Mouse (Mus musculus) thymus, postnatal 0 days (tissue): ENCODE data around the gene Rmdn2. TPM values are rescaled to one million over a fixed set of nuclear protein-coding genes. Genes with fewer than 3 reads are reported as not detected.

Experiments
- DNase-seq: peaks from one replicate; pipeline ENCODE4 v3.0.0-alpha.2; 2015; ENCODE audit warnings: low spot score
- polyA plus RNA-seq: library from polyadenylated mRNA; unstranded; fragments of >200 nt; fragmentation: Nextera tagmentation; extraction: Ambion mirVana; gene quantifications from 2 replicates; pipeline ENCODE4 v1.2.1, GENCODE M21; 2015

Gene Rmdn2
- polyA plus RNA-seq, 1 experiment from 2014 or later = 5.5 TPM

DNA sequence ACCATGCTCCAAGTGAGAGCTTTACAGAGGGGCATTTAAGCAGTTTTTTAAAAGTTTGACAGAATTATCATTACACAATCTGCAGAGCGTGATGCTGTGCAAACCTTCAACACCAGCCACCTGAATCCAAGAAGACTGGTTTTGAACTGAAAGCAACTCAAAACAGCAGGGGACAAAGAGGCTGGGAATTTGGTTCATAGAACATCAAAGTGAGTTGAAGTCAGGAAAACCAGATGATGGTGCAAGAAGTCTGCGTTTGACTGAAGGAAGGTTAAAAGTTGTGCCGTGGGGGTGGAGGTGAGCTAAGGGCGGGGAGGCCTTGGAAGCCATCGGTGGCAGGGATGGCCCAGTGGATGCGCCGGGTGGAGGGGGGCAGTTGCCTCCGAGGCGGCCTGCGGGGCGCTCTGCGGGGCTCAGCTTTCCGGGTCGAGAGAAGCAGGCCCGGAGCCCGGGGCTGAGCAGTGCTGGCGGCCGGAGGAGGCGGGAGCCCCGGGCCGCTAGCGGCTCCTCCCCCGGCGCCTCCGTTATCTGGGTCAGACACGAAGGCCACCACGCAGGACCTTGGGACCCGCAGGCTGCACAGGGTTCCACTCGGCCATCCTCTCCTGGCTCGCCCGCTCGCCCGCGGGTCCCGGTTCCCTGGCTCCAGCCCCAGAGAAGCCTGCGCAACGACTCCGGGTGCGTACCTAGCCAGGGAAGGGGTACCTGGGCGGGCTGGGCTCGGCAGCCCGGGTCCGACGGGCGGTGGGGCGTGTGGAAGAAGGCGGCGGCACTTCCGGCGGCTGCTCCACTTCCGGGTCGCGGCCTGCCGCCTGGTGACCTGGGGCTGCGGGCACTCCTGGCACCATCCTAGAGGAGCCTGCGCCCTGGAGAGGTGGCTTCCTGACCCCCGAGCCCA lies 3.3 kb downstream of the Rmdn2 start:
- DNase-seq = peak; percentile 63

DNA sequence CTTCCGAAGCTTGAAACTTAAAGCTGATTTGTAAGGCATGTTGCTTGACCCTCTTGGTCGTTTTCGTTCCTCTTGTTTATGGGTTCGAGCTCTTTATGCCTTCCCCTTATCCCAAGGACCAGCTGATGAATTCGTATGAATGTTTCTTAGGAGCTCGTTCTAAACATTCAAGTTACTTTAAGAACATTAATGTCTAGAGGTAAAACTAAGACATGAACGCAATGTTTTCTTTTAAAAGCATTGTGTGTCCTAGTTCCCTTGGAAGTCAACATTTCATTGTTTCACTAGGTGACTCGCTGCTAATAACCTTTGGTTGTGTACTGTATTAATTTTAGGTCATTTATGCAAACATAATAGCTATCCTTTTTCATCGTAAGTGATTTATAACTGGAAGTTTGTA lies 4.2 kb downstream of the Rmdn2 start:
- no peak for DNase-seq

DNA sequence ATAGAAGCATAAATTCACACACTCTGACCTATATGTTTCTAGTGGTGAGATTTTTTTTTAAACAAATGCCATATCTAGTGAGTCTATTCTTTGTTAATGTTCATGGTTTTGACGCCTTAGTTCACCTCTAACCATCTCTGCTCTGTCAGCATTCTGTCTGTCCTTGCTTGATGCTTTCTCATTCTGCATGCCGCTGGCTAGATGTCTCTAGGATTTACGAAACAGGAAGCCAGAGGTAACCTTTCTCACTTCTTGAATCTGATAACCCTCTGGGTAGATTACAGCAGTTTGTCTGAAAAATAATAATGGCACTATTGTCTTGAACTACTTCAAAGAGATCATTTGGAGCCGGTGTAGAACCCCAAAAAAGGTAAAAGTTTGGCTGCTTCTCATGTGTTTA lies 5.0 kb downstream of the Rmdn2 start:
- DNase-seq = no peak

DNA sequence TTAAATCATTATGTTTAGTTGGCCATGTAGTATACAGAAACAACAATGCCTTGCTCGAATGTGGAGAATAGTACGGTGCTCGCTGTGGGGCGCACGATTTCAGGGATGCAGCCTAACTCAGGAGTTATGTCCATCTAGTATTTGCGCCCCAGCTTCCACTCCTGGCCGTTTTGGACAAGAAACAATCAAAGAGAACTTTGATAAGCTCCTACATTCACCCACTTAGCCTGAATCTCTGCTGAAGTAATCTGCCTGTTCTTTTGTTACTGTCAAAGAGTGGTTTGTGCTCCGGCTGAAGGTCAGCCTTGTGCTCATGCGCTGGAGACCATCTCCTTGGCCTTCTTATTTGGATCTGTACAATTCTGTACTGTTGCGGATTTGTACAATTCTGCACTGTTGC lies 6.8 kb downstream of the Rmdn2 start:
- DNase-seq = no peak

DNA sequence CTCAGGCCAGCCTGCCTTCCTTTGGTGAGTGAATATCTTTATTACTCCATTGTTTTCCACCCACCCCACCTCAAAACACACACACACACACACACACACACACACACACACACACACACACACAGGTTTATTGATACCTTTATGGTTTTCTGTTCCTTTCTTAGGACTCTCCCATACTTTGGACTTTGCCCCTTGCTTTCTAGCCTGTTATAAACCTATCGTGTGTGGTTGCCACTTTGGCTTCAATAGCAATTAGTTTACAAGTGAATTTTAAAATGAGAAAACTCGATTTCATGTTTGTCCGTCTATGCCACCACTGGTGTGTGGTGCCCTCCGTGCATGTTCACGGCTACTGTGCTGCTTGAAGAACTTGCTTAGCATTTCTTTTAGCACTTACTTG lies 7.3 kb downstream of the Rmdn2 start:
- DNase-seq = no peak

DNA sequence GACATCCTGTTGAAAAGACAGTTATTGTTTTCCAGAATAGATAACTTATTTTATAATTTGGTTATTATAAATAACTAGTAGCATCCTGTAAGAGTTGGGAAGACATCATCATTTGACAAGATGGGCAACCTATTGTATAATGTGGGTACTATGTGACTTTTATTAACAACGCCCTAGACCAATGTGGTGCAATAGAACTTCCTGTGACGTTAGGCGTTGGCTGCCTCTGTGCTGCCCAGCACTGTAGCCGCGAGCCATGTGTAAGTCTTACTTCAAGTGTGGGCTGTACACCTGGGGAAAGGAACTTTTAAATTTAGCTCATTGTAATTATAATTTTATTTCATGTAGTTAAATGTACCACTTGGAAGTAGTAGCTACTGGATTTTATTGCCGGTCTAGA lies 10.4 kb downstream of the Rmdn2 start:
- no peak for DNase-seq

DNA sequence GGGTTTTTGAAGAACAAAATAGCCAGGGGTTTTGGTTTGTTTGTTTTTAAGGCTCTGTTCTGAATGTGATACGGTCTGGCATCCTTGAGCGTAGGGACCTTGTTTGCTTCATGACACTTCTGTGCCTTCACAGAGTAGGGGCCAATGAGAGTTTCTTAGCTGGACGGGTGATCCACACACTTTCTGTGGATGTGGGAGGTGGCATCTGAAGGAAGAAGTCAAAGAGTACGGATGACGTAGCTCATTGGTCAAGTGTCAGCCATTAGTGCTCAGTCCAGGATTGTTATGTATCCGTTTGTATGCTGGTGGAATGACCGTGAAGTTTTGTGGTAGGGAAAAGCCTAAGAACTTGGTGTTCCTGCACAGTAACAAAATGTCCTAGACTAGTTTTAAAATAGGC lies 10.9 kb downstream of the Rmdn2 start:
- DNase-seq = no peak

DNA sequence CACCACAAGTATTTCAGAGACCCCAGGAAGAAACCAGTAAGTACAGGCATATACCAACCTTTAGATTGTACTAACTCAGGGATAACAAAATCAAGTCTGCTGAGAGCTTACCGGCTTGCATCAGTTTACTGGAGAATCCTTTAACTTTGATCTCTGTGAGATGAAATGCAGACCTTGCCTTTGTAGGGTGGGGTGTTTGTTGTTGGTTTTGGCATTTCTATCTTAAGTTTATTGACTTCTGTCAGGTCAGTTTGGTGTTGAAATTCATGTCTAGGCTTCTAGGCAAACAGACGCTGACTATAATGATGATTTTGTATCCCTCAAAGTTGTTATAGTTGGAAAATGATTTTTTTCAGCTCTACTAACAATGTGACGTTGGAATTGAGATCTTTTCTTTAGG lies 12.2 kb downstream of the Rmdn2 start:
- DNase-seq = no peak

DNA sequence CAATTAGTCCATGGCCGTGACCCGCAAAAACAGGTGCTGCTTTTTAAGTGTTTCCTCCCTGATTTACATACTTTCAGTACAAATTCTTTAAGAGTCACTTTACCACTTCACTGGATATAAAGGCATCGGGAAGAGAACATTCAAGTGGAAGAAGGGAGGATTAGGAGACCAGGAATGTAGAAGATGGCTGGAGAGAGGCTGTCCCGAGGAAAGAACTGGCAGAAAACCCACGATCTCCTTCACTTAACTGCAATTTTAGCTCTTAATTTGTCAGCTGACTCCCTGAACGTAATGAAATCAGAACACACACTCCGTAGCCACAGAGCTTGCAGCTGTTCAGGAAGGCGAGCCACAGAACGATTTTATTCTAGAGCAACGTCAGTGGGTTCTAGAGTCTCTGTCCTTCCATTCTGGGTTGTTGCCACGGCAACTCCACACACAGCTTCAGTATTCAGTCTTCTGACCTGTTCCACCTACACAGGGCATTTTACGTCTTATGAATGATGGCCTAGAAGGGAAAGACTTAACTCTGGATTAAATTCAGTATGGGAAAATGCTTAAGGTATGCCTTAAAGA lies 14.7 kb downstream of the Rmdn2 start:
- no peak for DNase-seq

DNA sequence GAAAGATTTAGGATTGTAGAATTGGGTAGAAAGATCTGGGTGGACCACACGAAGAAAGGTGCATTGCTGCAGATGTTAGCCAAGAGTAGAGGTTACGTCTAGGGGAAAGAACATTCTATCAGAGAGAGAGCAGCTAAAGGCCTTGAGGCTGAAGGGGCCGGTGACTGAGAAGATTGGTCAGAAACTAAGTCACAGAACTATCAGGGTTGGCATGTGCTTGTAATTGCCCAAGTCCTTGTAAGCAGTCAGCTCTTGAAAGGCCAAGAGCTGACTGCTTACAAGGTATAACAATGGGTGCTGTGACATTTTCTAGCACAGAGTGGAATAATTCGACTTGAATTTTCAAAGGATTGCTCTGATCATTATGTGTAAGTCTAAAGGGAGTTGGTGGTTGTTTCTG lies 38.2 kb downstream of the Rmdn2 start:
- DNase-seq = no peak

DNA sequence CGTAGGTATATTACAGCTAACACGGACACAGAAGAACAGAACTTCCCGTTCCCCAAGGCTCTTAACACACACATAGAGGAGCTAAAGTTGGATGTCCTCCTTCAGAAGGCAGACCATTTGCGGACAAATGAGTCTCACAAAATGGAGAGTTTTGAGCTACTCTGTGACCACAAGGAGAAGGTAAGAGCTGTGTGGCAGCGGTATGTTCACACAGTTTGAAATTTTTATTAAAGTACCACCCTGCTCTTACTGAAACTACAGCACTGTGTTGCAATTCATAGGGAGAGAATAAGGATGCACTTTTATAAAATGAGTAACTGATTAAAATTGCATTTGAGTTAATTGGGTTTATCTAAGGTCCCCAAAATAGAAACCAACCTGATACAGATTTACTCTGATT lies 38.6 kb downstream of the Rmdn2 start:
- no peak for DNase-seq

DNA sequence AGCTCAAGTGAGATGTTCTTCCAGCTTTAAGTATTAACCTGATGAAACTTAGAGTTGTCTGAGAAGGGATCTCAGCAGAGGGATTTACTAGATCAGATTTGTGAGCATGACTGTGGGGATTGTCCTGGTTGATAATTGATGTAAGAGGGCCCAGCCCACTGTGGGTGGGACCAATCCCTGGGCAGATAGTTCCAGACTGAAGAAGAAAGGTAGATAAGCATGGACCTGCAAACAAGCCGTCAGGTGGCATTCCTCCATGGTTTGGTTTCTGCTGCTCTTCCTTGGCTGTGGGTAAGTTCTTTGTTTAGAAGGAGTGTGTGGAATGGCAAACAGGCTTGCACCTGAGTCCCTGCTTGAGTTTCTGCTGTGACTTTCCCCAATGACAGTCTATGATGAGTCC lies 41.5 kb downstream of the Rmdn2 start:
- DNase-seq = no peak

DNA sequence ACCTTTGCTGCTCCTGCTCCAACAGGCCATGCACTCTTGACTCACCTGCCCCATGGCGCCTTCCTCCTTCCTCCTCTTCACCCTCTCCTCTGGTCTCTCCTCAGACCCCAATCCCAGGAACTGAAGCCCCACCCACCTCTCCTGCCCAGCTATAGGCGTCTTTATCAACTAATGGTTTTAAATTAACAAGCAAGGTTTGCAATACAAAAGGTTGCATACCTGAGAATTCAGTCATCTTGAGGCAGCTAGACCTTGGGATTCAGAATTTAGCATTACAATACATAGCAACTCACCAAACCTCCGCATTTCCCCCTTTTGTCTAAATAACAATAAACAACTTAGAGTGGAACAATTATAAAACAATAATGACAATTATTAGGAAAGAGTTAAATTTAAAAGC lies 42.5 kb downstream of the Rmdn2 start:
- no peak for DNase-seq

DNA sequence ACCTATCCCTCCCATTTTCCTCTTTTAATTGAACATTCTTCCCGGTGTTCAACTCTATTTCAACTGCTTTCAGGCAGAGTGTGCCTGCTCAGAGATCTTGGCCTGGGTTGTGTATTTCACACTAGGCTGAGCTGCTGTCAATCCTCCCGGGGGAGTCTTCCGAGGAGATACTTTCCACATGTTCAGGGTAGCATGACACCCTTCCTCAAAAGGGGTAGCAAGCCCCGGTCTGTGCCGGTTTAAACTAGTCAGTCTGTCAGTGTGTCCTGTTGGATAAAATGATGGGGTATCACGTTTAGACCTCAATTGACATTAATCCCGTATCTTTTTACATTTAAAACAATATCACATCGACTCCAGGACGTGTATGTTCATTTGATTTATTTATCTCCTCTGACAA lies 46.1 kb downstream of the Rmdn2 start:
- DNase-seq = no peak

DNA sequence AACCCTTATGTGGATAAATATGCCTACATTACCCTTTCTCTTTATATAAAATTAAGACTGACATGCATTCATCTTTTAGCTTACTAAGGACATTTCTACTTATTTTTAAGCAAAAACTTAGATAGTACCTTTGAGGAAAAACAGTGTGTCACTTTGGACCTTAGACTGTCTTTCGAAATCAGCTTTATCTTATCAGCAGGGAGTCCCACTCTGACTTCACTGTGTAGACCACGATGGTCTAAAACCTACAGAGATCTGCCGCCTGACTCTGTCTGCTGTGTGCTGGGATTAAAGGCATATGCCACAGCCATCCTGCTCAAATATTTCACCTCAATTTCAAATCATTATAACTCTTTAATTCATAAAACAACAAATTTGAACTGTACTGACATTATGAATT lies 46.8 kb downstream of the Rmdn2 start:
- no peak for DNase-seq

DNA sequence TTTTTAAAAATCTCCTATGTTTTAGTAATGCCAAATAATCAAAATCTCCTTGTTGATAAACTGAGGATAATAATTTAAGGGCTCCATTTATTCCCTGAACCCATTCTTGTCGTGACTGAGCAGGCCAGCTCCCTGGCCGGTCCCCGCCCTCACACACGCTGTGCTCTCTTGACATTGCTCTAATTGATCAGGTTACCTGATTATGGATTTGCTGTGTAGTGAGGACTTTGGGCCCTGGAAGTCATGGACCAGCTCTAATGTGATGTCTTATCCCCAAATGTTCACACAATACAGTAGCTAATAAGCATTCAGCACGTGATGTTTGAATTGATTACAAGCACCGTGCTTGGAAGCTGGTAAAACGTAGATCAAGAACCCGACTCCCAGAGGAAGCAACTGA lies 47.2 kb downstream of the Rmdn2 start:
- DNase-seq = no peak

DNA sequence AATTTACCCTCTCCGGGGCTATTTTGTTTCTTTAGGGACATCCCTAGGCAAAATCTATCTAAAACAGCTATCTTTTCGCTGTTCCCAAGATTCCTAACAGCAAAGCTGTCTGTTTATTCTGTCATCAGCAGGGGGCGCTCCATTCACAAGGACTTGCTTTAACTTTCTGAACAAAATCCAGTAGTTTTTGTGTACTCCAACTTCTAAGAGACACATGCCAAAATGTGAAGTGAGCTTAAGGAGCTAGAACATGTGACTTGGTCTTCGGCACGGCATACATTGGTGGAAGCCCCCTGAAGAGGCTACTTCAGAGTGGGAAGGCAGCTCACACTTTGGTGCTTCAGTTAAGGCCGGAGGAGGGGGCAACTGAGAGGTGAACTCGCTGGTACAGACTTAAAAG lies 49.7 kb downstream of the Rmdn2 start:
- peak; percentile 67 for DNase-seq

DNA sequence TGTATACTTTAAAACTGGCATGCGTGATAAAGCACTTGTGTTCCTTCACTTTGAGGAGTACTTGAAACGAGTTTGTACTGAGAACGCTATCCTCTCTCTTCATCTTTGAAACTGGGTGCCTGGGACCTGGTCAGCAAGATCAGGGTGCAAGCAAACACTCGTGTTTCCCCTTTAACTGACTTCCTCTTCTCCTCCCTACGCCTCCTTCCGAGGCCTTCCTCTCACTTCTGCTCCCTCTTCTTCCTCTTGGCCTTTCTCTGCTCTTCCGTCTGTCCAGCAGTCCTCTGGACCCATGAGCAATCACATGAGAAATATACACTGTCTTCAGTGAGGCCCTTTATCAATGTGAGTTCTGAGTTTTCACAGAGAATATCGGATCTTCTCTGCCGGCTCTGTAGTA lies 50.2 kb downstream of the Rmdn2 start:
- no peak for DNase-seq

DNA sequence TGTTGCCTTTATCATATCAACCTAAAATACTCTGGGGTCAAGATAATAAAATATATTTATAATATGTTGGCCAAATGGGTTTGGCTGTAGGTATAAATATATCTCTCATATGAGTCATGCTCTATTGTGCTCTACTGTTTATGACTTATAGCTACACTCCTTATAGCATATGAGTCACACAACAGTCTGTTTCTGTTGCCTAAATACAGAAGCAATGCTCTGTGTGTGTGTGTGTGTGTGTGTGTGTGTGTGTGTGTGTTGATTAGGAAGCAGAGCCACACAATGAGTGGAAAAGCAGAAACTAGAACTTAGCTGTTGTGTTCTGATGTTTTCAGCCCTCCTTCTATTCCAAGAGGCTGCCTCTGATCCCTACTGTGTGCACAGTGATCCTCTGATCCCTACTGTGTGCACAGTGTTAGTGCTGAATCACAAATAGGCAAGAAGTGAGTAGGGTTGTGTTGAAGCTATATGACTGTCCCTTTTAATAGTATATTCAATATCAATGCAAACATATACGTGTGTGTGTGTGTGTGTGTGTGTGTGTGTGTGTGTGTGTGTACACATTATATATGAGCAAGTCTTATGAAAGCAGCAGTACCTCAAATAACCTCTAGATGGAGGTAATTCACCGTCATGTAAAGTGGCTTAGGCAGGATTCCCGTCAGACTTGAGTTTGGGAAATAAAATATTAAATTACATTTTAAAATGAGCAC lies 51.9 kb downstream of the Rmdn2 start:
- peak; percentile 59 for DNase-seq

DNA sequence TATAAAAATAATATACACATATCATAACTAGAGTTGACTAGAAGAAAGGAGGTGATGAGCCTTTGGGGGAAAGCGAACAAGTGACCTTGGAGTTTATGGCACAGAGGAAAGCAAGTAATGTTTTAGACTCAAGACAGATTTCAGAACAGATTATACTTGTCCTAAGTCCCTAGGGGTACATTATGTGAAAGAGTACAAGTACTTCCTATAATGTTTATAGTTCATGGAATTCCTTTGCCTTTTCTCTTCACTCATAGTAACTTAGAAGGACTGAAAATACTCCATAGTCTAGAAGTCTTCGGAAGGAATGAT lies 52.4 kb downstream of the Rmdn2 start:
- no peak for DNase-seq

DNA sequence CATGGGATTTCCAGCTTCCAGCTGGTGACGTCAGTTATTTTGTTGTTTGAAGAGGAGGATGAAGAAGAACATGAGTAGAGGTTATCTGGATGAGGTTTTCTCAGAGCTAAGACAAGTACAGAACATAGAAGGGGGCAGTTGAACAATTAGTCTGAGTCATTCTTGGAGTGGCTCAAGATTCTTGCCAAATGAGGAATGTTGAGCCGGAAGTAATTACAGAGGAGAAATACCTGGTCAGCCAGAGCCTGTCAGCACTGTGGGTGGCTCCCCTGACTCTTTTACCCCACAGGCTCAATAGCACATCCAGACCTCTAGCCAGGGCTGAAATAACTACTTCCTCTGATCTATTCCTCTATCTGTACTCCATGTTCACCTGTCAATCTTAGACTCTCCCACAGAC lies 59.2 kb downstream of the Rmdn2 start:
- no peak for DNase-seq

DNA sequence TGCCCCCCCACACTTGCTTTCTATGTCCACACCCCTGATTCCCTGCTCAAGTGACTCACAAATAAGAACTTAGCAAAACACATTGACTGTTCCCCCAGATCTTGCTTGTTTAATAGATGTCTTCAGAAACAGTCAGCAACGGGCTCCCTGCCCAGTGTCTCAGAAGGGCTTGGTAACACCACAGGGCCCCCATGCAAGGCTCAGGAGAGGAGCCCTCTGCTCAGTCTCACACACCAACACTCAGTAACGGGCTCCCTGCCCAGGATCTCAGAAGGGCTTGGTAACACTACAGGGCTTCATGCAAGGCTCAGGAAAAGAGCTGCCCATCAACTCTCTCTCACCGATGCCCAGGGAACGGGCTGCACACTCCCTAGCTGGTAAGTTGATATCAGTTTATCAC lies 83.4 kb downstream of the Rmdn2 start:
- no peak for DNase-seq

DNA sequence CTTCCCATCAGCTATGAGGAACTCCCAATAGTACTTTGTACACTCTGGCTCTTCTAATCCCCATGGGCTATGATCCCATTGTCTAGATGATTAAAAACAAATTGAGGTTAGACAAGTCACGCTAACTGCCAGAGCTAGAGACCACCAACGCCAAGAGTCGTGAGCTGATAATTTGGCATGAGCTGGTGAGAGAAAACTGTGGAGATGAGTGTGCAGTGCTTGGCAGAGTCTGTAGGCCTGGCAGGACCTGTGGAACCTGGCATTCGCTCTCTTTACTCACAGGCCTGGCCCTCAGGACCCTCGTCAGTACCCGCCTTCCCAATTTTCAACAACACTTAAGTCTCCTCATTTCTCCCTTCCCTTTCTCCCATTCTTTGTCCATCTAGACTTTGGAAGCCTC lies 83.9 kb downstream of the Rmdn2 start:
- no peak for DNase-seq
